Comparison of ENCODE assay signal across 21 mouse cellular contexts in genomic region chr11:57303602-57304001, GRCm38 (mm10).
DNase-seq lines count a peak whose midpoint lies in the region; ATAC-seq and TF ChIP-seq lines count a peak whose summit lies in the region.
"Had no signal": no experiment of that assay in that cellular context is flagged by ENCODE, and none has a peak within 500 bp of the region (broad histone marks: within the 10 kb centered on the region; RNA-seq: fewer than 3 reads in every experiment).

No protein-coding gene starts in this region.

- ATAC-seq in liver, embryonic 14.5 days (ENCODE audit: insufficient read depth) = no peak
- ATAC-seq in liver, postnatal 0 days = no peak
- no peak for ATAC-seq in Patski
- ATAC-seq in stomach, postnatal 0 days (ENCODE audit: low FRiP score, low TSS enrichment) = no peak
- no peak for ATAC-seq in hindbrain, embryonic 11.5 days (ENCODE audit: low FRiP score)
- ATAC-seq: forebrain, embryonic 13.5 days; forebrain, postnatal 0 days; hindbrain, embryonic 16.5 days; inflammation-experienced regulatory T-cells, adult 6 months had no signal

- H3K4me1 ChIP-seq in liver, embryonic 14.5 days (replicated peaks; ENCODE audit: control insufficient read depth in 2 of 2, insufficient read depth in 2 of 2, low read length in 1 of 2) = no peaks in the 10 kb centered on the region
- no peaks in the 10 kb centered on the region for H3K4me1 ChIP-seq in liver, postnatal 0 days (ENCODE audit: insufficient read depth)
- no peaks in the 10 kb centered on the region for H3K4me1 ChIP-seq in ES-Bruce4 (ENCODE audit: control insufficient read depth, insufficient read depth, low read length)
- no peaks in the 10 kb centered on the region for H3K4me1 ChIP-seq in stomach, postnatal 0 days (replicated peaks; ENCODE audit: control insufficient read depth, insufficient read depth)
- no peaks in the 10 kb centered on the region for H3K4me1 ChIP-seq in hindbrain, embryonic 11.5 days (replicated peaks; ENCODE audit: control insufficient read depth, insufficient read depth, low read length)
- H3K4me1 ChIP-seq: forebrain, embryonic 13.5 days; heart, embryonic 12.5 days had no signal

- TF ChIP-seq EP300 in liver, embryonic 14.5 days (IDR thresholded peaks at IDR 0.05; ENCODE audit: low read depth) = no peak
- no peak for TF ChIP-seq EP300 in liver, postnatal 0 days (IDR thresholded peaks at IDR 0.05; ENCODE audit: low read depth)
- TF ChIP-seq EP300 in ES-Bruce4 (IDR thresholded peaks at IDR 0.05; ENCODE audit: insufficient read depth, low read depth, low read length) = no peak
- no peak for TF ChIP-seq EP300 in stomach, postnatal 0 days (optimal IDR thresholded peaks at IDR 0.05)

- no peak for TF ChIP-seq POLR2A in ES-Bruce4 (IDR thresholded peaks at IDR 0.05; ENCODE audit: insufficient read depth, low read length)

- no peak overlapping the region for H3K4me2 ChIP-seq in liver, embryonic 14.5 days (ENCODE audit: low read depth)
- H3K4me2 ChIP-seq in liver, postnatal 0 days (ENCODE audit: low read depth, low read length) = no peak overlapping the region
- H3K4me2 ChIP-seq in stomach, postnatal 0 days (replicated peaks; ENCODE audit: low read depth) = no peak overlapping the region
- H3K4me2 ChIP-seq in hindbrain, embryonic 11.5 days (replicated peaks; ENCODE audit: low read depth, low read length) = no peak overlapping the region
- H3K4me2 ChIP-seq: forebrain, embryonic 13.5 days; heart, embryonic 12.5 days; hindbrain, embryonic 12.5 days had no signal

- H3K9ac ChIP-seq in liver, embryonic 14.5 days (replicated peaks) = no peak overlapping the region
- no peak overlapping the region for H3K9ac ChIP-seq in liver, postnatal 0 days (replicated peaks)
- H3K9ac ChIP-seq in ES-Bruce4 (ENCODE audit: low read depth, poor library complexity, severe bottlenecking) = no peak overlapping the region
- H3K9ac ChIP-seq in stomach, postnatal 0 days (ENCODE audit: low read length) = no peak overlapping the region
- no peak overlapping the region for H3K9ac ChIP-seq in hindbrain, embryonic 11.5 days (ENCODE audit: low read depth, low read length)
- H3K9ac ChIP-seq: forebrain, embryonic 13.5 days; forebrain, postnatal 0 days; heart, embryonic 12.5 days; hindbrain, embryonic 12.5 days had no signal

- POLR2A ChIA-PET in Patski (lab: Charles Lee) = no interaction called here

- in situ Hi-C loops in Patski (cut with MboI; ENCODE audit: low pct_unique_long_range_greater_than_20kb) = loop anchor here (25.0 kb wide), 1 partner anchor 1141 kb away; no protein-coding TSS in a partner anchor

- H3K4me3 ChIP-seq in liver, embryonic 14.5 days (ENCODE audit: insufficient read depth in 1 of 2, low read depth in 2 of 2, low read length in 2 of 2) = no peak overlapping the region
- H3K4me3 ChIP-seq in liver, postnatal 0 days (ENCODE audit: low read depth, low read length) = no peak overlapping the region
- H3K4me3 ChIP-seq in ES-Bruce4 (ENCODE audit: low read depth, low read length) = no peak overlapping the region
- H3K4me3 ChIP-seq in stomach, postnatal 0 days (ENCODE audit: low read depth, low read length) = no peak overlapping the region
- H3K4me3 ChIP-seq in hindbrain, embryonic 11.5 days (ENCODE audit: low read depth, low read length) = no peak overlapping the region
- H3K4me3 ChIP-seq: embryonic facial prominence, embryonic 10.5 days; forebrain, embryonic 13.5 days; heart, embryonic 12.5 days; hindbrain, embryonic 12.5 days had no signal

- CTCF ChIA-PET in Patski (lab: Charles Lee) = no interaction called here

- H3K36me3 ChIP-seq in liver, embryonic 14.5 days (replicated peaks; ENCODE audit: control insufficient read depth, insufficient read depth, low read depth) = no peaks in the 10 kb centered on the region
- H3K36me3 ChIP-seq in liver, postnatal 0 days (replicated peaks; ENCODE audit: insufficient read depth, low read length) = no peaks in the 10 kb centered on the region
- H3K36me3 ChIP-seq in ES-Bruce4 (ENCODE audit: control insufficient read depth, insufficient read depth, low read length, poor library complexity, severe bottlenecking) = no peaks in the 10 kb centered on the region
- H3K36me3 ChIP-seq in stomach, postnatal 0 days (ENCODE audit: control insufficient read depth, insufficient read depth, low read length) = no peaks in the 10 kb centered on the region
- H3K36me3 ChIP-seq in hindbrain, embryonic 11.5 days (ENCODE audit: control insufficient read depth, insufficient read depth, low read length) = no peaks in the 10 kb centered on the region
- H3K36me3 ChIP-seq: embryonic facial prominence, embryonic 10.5 days; G1E; heart, embryonic 12.5 days; hindbrain, embryonic 12.5 days had no signal

- 0 out of 2 replicates have a peak, but pooled peaks have one; percentile 5 for TF ChIP-seq CTCF in liver, embryonic 14.5 days (IDR thresholded peaks at IDR 0.05; ENCODE audit: low read depth)
- no peak for TF ChIP-seq CTCF in liver, postnatal 0 days (IDR thresholded peaks at IDR 0.05; ENCODE audit: low read depth)
- TF ChIP-seq CTCF in ES-Bruce4 (IDR thresholded peaks at IDR 0.05; ENCODE audit: low read depth, low read length) = peak; percentile 8
- peak; percentile 48 for TF ChIP-seq CTCF in Patski (IDR thresholded peaks at IDR 0.05)
- TF ChIP-seq CTCF in stomach, postnatal 0 days (IDR thresholded peaks at IDR 0.05; ENCODE audit: low read depth) = peak; percentile 16; the same call in 1 of the 2 replicates

- no peak overlapping the region for H3K27ac ChIP-seq in liver, embryonic 14.5 days
- H3K27ac ChIP-seq in liver, postnatal 0 days (ENCODE audit: low read depth) = no peak overlapping the region
- H3K27ac ChIP-seq in ES-Bruce4 (ENCODE audit: insufficient read depth, low read length) = no peak overlapping the region
- H3K27ac ChIP-seq in stomach, postnatal 0 days (replicated peaks) = no peak overlapping the region
- H3K27ac ChIP-seq in hindbrain, embryonic 11.5 days (ENCODE audit: low read depth, low read length) = no peak overlapping the region
- H3K27ac ChIP-seq: embryonic facial prominence, embryonic 10.5 days; forebrain, embryonic 13.5 days; hindbrain, embryonic 12.5 days had no signal

- H3K27me3 ChIP-seq in liver, embryonic 14.5 days (ENCODE audit: control insufficient read depth, insufficient read depth, low read length) = no peaks in the 10 kb centered on the region
- no peaks in the 10 kb centered on the region for H3K27me3 ChIP-seq in liver, postnatal 0 days (ENCODE audit: insufficient read depth, low read length)
- H3K27me3 ChIP-seq in ES-Bruce4 (ENCODE audit: control insufficient read depth, insufficient read depth, low read length, poor library complexity, severe bottlenecking) = no peaks in the 10 kb centered on the region; the same call in 1 of the 2 replicates
- peaks cover 3% of the 10 kb centered on the region for H3K27me3 ChIP-seq in Patski
- no peaks in the 10 kb centered on the region for H3K27me3 ChIP-seq in stomach, postnatal 0 days (ENCODE audit: control insufficient read depth, insufficient read depth, low read length)
- H3K27me3 ChIP-seq in hindbrain, embryonic 11.5 days (ENCODE audit: control insufficient read depth, insufficient read depth, low read length) = no peaks in the 10 kb centered on the region
- H3K27me3 ChIP-seq: forebrain, embryonic 13.5 days; heart, embryonic 12.5 days; hindbrain, embryonic 12.5 days had no signal

- no peak for DNase-seq in liver, embryonic 14.5 days (ENCODE audit: low read depth in 3 of 3, low spot score in 3 of 3)
- DNase-seq in liver, postnatal 0 days = no peak
- DNase-seq in Patski (ENCODE audit: low read depth, low spot score) = no peak
- DNase-seq in stomach, postnatal 0 days (ENCODE audit: low spot score) = no peak
- DNase-seq in hindbrain, embryonic 11.5 days (ENCODE audit: low spot score) = no peak
- no peak for DNase-seq in left cerebral cortex, postnatal 25 days (ENCODE audit: low spot score in 2 of 2)
- DNase-seq: adrenal gland, postnatal 10 days; cerebellum, adult 11-12 months; cerebellum, adult 9-10 months; cerebellum, postnatal 25 days; forebrain, postnatal 0 days; gastrocnemius, postnatal 14 days; kidney, adult 11 months had no signal

- H3K9me3 ChIP-seq in liver, embryonic 14.5 days (ENCODE audit: control insufficient read depth, low read length) = no peaks in the 10 kb centered on the region
- H3K9me3 ChIP-seq in liver, postnatal 0 days (ENCODE audit: low read length) = no peaks in the 10 kb centered on the region
- no peaks in the 10 kb centered on the region for H3K9me3 ChIP-seq in ES-Bruce4 (replicated peaks; ENCODE audit: control insufficient read depth, insufficient read depth, low read length, poor library complexity, severe bottlenecking)
- H3K9me3 ChIP-seq in stomach, postnatal 0 days (ENCODE audit: control insufficient read depth, low read length) = no peaks in the 10 kb centered on the region
- no peaks in the 10 kb centered on the region for H3K9me3 ChIP-seq in hindbrain, embryonic 11.5 days (ENCODE audit: control insufficient read depth, low read length)
- H3K9me3 ChIP-seq: embryonic facial prominence, embryonic 10.5 days; forebrain, embryonic 13.5 days; G1E; heart, embryonic 12.5 days; hindbrain, embryonic 12.5 days had no signal

- 83% methylated on average over 1 of the region's 1 CpGs for WGBS in liver, embryonic 14.5 days (ENCODE audit: insufficient replicate concordance)
- WGBS in liver, postnatal 0 days (ENCODE audit: insufficient replicate concordance) = 92% methylated on average over 1 of the region's 1 CpGs
- WGBS in stomach, postnatal 0 days = 100% methylated on average over 1 of the region's 1 CpGs
- 96% methylated on average over 1 of the region's 1 CpGs for WGBS in hindbrain, embryonic 11.5 days

- intact Hi-C loops in left cerebral cortex, postnatal 25 days (cut with DNase I) = no loop called here
